Mouse (Mus musculus) erythroblast, embryonic 14.5 days (primary cell): Measurements from ENCODE around the gene Pdap1.

ENCODE experiments used
- GATA1 ChIP-seq: IDR thresholded peaks from 2 replicates; pipeline ENCODE4 v1.6.1; 2012; ENCODE audit warnings: low read length, inconsistent platforms, mixed read lengths
- TAL1 ChIP-seq: IDR thresholded peaks from 3 replicates; pipeline ENCODE4 v1.6.1; 2012; ENCODE audit warnings: low read length, inconsistent platforms, mixed read lengths

- TF ChIP-seq TAL1 (no peak), GATA1 (no peak)
Observed at GRCm38 (mm10) chr5:145130191-145130590, 9.8 kb downstream of the Pdap1 start.
